Mouse (Mus musculus) erythroblast, embryonic 14.5 days (primary cell): ENCODE results near the gene Hist1h3g.

Experiments used
- GATA1 ChIP-seq: IDR thresholded peaks from 2 replicates; pipeline ENCODE4 v1.6.1; 2012; ENCODE audit warnings: low read length, inconsistent platforms, mixed read lengths
- TAL1 ChIP-seq: IDR thresholded peaks from 3 replicates; pipeline ENCODE4 v1.6.1; 2012; ENCODE audit warnings: low read length, inconsistent platforms, mixed read lengths

GRCm38 (mm10) chr13:23575271-23575851 is 40.1 kb downstream of the Hist1h3g start, which contains the start of gene Hist1h3d:
- TF ChIP-seq GATA1 (no peak), TAL1 (no peak)
